Mouse (Mus musculus) yolk sac, embryonic 10.5 days (tissue): Measurements from ENCODE around the gene Mettl15.
"Not testable (repeated sequence)": the region's sequence is repeated elsewhere in the genome, so short reads cannot be mapped to it uniquely, and the experiment has no call there.

Experiments
- DNase-seq: peaks from one replicate; pipeline ENCODE4 v3.0.0-alpha.2; 2017; ENCODE audit warnings: low spot score

Mettl15 gene

DNA sequence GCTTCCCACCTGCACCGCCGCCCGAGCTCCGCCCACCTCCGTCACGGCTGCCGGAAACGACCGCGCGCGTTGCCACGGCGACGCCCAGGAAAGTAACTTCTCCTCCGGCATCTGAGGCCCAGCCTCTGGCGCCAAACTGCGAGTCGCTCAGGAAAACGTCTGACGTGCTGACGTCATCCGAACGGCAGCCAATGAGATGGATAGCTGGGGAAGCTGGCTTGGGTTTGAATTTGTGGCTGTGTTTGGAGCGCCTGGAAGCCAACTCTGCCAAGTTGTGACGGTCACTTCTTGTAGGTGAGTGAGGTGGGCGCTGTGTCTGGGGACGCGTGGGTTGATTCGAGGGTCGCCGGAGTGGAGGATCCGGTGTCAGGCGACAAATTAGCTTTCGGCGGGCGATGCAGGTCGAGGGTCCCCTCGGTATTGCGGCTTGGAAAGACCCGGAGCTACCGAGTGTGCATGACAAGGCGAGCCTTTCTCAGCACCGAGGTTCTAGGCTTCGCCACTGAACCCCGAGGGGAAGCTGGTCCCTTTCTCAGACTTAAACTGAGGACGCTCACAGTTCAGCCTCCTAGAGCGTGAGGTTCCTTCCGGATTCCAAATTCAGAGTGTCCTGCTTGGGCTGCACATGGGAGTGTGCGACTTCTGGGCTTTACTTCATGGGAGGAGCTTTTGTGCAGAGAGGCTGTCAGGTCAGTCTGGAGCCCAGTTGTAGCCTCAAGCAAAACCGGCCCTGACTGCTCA lies at the start of gene Mettl15, which contains the start of gene Kif18a:
Gene Mettl15, minus strand, starts transcription at position 149 of the 741 bp plus-strand sequence.
Gene Kif18a, plus strand, starts transcription at position 139 of the 741 bp plus-strand sequence.
- DNase-seq: peak; percentile 96

GRCm38 (mm10) chr2:109311369-109311768 lies 30.8 kb upstream of the Mettl15 start:
- no peak for DNase-seq

DNA sequence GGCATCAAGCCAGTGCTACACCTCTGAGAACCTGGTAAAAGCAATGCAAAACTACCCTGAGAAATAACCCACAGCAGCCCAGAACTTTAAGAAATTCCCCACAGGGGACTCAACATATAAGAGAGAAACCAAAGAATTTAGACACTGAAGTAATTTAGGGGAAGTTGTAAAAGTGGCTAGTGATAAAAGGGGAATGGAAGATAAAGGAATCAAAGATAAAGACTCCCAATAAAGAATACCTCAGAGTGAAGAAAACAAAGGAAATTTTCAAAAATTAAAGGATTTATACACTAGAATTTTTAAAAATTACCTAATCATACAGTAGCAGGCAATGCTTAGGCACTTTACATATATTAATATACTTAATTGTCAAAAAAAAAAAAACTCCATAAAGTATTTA lies 23.1 kb upstream of the Mettl15 start:
- DNase-seq: no peak

DNA sequence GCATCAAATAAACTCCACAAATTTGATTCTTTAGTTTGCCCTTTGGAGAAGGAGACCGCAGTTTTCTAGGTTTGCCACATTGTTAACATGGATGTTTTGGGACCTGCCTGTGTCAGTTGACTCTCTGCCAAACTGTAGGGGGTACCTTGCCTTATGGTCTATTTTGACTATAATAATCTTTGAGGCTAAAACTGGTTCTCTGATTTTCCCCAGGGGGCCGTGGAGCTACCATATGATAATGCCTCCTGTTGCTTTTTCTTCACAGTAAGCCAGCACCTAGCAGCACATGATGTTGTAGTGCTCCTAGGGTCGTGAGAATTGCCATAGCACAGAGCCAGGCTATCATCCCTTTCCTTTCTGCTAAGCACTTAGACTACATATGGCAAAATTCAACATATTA lies 21.7 kb upstream of the Mettl15 start:
- DNase-seq: no peak

DNA sequence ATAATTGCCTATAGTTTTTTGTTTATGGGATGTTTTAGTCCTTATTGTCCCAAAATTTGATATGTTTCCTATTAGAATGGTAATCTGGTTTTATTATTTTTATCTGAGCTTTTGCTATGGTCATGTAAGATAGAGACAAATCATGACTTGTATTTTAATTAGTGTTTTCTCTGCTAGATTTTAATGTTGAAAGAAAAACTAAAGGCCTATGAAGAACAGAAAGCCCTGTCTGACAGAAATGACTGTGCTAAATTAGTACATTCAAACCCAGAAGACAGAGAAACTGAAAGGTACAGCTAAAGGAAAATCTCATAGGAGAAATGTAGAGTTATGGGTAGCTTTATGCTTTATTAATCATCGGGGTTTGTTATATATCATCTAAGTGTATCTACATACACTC lies 17.6 kb upstream of the Mettl15 start:
- no peak for DNase-seq

DNA sequence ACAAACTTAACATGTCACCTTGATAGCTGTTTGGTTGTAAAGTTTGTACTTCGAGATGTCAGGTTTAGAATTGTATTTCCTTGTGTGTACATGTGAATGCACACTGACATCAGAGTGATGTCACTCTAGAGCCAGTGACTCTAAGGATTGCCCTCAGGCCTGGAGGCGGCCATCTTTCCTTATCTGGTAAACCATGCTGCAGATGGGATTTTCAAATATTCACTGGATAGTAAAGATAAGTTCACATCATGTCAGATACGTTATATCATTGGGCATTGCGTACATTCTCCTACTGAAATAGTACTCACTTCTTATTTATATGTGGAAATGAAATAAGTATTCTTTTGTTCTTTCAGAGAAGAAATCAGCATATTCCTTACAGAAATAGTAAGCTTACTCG lies 15.7 kb upstream of the Mettl15 start:
- DNase-seq: no peak

DNA sequence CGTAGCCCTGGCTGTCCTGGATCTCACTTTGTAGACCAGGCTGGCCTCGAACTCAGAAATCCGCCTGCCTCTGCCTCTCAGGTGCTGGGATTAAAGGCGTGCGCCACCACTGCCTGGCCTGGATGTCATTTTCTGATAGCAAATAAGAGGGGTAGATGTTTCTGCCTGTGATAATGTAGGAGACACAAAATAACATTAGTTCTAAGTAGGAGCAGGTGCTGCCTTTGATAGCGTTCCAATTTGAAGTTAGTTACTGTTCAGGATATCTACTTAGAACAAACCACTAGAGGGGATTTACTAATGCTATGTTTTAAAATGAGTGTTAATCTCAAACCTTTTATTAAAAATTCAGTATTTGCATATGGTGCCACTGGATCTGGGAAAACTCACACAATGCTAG lies 8.8 kb upstream of the Mettl15 start:
- DNase-seq: no peak

GRCm38 (mm10) chr2:109284121-109284520 lies 3.6 kb upstream of the Mettl15 start:
- DNase-seq: no peak

GRCm38 (mm10) chr2:109281341-109281690 lies 768 bp upstream of the Mettl15 start:
- DNase-seq: no peak

GRCm38 (mm10) chr2:109280272-109280599 lies 312 bp downstream of the Mettl15 start:
- no peak for DNase-seq

GRCm38 (mm10) chr2:109278036-109278435 lies 2.5 kb downstream of the Mettl15 start:
- DNase-seq: peak; percentile 71

- no peak for DNase-seq
Measured at GRCm38 (mm10) chr2:109277593-109277992, 3.0 kb downstream of the Mettl15 start.

GRCm38 (mm10) chr2:109273098-109273497 lies 7.5 kb downstream of the Mettl15 start:
- DNase-seq: no peak

DNA sequence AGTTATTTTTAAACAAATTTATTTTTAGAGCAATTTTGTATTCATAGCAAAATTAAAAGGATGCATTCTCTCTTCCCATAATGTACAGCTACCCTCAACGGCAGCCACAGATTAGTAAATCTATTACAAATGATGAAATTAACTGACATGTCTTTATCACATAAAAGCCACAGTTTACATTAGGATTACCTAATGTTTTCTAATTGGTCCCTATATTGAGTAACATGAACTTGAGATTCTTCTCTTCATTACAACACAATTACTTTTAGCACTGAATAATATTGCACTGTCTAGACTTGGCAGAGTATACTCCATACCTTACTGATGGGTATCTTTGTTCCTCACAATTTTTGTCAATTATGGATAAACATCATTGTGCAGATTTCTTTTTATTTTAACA lies 17.8 kb downstream of the Mettl15 start:
- DNase-seq: no peak

GRCm38 (mm10) chr2:109241947-109242346 lies 38.6 kb downstream of the Mettl15 start:
- no peak for DNase-seq

GRCm38 (mm10) chr2:109235741-109236140 lies 44.8 kb downstream of the Mettl15 start:
- DNase-seq: no peak

DNA sequence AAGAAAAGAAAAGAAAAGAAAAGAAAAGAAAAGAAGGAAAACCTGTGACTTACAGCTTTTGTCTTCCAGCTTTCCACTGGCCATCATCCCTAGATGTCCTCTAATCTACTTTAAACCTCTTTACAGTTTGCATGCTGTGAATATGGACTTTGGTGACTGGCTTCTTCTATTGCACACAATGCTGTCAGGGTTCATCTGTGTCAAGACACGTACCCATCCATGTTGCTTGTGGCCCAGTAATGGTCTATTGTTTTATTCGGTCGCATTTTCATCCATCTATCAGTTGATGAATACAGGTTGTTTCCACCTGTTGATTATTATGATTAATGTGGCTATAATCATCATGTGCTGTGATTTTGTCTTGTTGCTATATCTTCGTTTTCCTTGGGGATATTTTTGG lies 46.7 kb downstream of the Mettl15 start:
- DNase-seq: no peak

DNA sequence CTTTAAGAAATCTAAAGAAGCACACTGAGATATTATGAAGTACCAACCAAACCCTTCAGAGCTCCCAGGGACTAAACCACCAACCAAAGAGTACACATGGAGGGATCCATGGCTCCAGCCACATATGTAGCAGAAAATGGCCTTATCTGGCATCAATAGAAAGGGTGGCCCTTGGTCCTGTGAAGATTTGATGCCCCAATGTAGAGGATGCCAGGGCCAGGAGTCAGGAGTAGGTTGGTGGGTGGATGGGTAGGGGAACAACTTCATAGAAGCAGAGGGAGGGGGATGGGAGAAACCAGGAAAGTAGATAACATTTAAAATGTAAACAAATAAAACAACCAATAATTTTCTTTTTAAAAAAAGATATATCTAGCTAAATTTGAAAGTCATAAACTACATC lies 50.1 kb downstream of the Mettl15 start:
- DNase-seq: no peak

- DNase-seq: no peak
Measured at GRCm38 (mm10) chr2:109227196-109227595, 53.4 kb downstream of the Mettl15 start.

DNA sequence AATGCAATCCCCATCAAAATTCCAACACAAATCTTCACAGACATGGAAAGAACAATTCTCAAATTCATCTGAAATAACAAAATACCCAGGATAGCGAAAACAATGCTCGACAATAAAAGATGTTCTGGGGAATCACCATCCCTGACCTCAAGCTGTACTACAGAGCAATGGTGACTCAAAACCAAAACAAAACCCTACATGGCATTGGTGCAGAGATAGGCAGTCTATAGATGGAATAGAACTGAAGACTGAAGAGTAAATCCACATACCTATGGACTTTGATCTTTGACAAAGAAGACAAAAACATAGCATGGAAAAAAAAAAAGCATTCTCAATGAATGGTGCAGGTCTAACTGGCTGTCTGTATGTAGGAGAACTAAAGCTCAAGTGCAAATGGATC lies 59.1 kb downstream of the Mettl15 start:
- DNase-seq: no peak

DNA sequence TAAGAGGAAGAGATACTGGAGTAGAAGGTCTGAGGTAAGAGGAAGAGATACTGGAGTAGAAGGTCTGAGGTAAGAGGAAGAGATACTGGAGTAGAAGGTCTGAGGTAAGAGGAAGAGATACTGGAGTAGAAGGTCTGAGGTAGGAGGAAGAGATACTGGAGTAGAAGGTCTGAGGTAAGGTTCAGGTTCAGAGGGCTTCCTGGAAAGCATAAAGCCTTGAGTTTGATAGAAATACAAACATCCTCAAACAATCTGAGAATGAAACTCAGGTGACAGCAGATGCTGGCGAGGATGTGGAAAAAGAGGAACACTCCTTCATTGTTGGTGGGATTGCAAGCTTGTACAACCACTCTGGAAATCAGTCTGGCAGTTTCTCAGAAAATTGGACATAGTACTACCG lies 63.9 kb downstream of the Mettl15 start:
- DNase-seq: not testable (repeated sequence)

GRCm38 (mm10) chr2:109210641-109211040 lies 69.9 kb downstream of the Mettl15 start:
- not testable (repeated sequence) for DNase-seq

GRCm38 (mm10) chr2:109208032-109208431 lies 72.5 kb downstream of the Mettl15 start:
- no peak for DNase-seq

- DNase-seq: no peak
Measured at GRCm38 (mm10) chr2:109182993-109183392, 97.6 kb downstream of the Mettl15 start.
